Mouse (Mus musculus): Measurements from ENCODE around the gene Zfhx2. TPM values are rescaled to one million over a fixed set of nuclear protein-coding genes. Genes with fewer than 3 reads are reported as not detected.

Zfhx2 gene
- total RNA-seq (2022) = 1 to 10 TPM; 4.9 to 6.2 (median 5.6) TPM

GRCm38 (mm10) chr14:55092011-55092577, at the start of gene Zfhx2:
Zfhx2 (minus strand) TSS chr14:55092324.
- DNase-seq (ENCODE audit: low spot score in 2 of 2) = peak; percentile 85 to 89

- DNase-seq (ENCODE audit: low spot score in 2 of 2) = no peak
These were observed 47.2 kb upstream of the Zfhx2 start for GRCm38 (mm10) chr14:55139313-55139712.

GRCm38 (mm10) chr14:55135676-55136075, 43.6 kb upstream of the Zfhx2 start:
- no peak for DNase-seq (ENCODE audit: low spot score in 2 of 2)

- DNase-seq (ENCODE audit: low spot score in 2 of 2) = no peak
These were observed 34.4 kb upstream of the Zfhx2 start for GRCm38 (mm10) chr14:55126521-55126920.

- DNase-seq (ENCODE audit: low spot score in 2 of 2) = no peak
These were observed 33.6 kb upstream of the Zfhx2 start for GRCm38 (mm10) chr14:55125711-55126110.

- no peak for DNase-seq (ENCODE audit: low spot score in 2 of 2)
These were observed 30.2 kb upstream of the Zfhx2 start for GRCm38 (mm10) chr14:55122359-55122758.

- peak; percentile 68 to 74 for DNase-seq (ENCODE audit: low spot score in 2 of 2)
These were observed 29.8 kb upstream of the Zfhx2 start for GRCm38 (mm10) chr14:55121947-55122346.

- no peak for DNase-seq (ENCODE audit: low spot score in 2 of 2)
These were observed 27.5 kb upstream of the Zfhx2 start for GRCm38 (mm10) chr14:55119421-55120134.

- no peak for DNase-seq (ENCODE audit: low spot score in 2 of 2)
These were observed 26.7 kb upstream of the Zfhx2 start for GRCm38 (mm10) chr14:55118852-55119251.

- DNase-seq (ENCODE audit: low spot score in 2 of 2) = no peak
These were observed 24.5 kb upstream of the Zfhx2 start, which contains the start of gene Jph4 for GRCm38 (mm10) chr14:55116425-55117200. Jph4 (minus strand) TSS chr14:55116935.

- no peak for DNase-seq (ENCODE audit: low spot score in 2 of 2)
These were observed 23.7 kb upstream of the Zfhx2 start for GRCm38 (mm10) chr14:55115846-55116245.

GRCm38 (mm10) chr14:55114759-55115701, 22.9 kb upstream of the Zfhx2 start:
- DNase-seq (ENCODE audit: low spot score in 2 of 2) = peak in 1 of 2 experiments; percentile 31

GRCm38 (mm10) chr14:55113975-55114645, 22.0 kb upstream of the Zfhx2 start:
- DNase-seq (ENCODE audit: low spot score in 2 of 2) = no peak

- no peak for DNase-seq (ENCODE audit: low spot score in 2 of 2)
These were observed 21.3 kb upstream of the Zfhx2 start for GRCm38 (mm10) chr14:55113351-55113974.

GRCm38 (mm10) chr14:55111720-55112119, 19.6 kb upstream of the Zfhx2 start:
- no peak for DNase-seq (ENCODE audit: low spot score in 2 of 2)

GRCm38 (mm10) chr14:55110076-55110475, 18.0 kb upstream of the Zfhx2 start:
- no peak for DNase-seq (ENCODE audit: low spot score in 2 of 2)

GRCm38 (mm10) chr14:55109048-55109873, 17.1 kb upstream of the Zfhx2 start:
- no peak for DNase-seq (ENCODE audit: low spot score in 2 of 2)

- no peak for DNase-seq (ENCODE audit: low spot score in 2 of 2)
These were observed 16.2 kb upstream of the Zfhx2 start for GRCm38 (mm10) chr14:55108202-55108870.

- no peak for DNase-seq (ENCODE audit: low spot score in 2 of 2)
These were observed 14.9 kb upstream of the Zfhx2 start for GRCm38 (mm10) chr14:55106990-55107389.
